Comparison of ENCODE assay signal across 8 mouse cellular contexts in the genomic region with DNA sequence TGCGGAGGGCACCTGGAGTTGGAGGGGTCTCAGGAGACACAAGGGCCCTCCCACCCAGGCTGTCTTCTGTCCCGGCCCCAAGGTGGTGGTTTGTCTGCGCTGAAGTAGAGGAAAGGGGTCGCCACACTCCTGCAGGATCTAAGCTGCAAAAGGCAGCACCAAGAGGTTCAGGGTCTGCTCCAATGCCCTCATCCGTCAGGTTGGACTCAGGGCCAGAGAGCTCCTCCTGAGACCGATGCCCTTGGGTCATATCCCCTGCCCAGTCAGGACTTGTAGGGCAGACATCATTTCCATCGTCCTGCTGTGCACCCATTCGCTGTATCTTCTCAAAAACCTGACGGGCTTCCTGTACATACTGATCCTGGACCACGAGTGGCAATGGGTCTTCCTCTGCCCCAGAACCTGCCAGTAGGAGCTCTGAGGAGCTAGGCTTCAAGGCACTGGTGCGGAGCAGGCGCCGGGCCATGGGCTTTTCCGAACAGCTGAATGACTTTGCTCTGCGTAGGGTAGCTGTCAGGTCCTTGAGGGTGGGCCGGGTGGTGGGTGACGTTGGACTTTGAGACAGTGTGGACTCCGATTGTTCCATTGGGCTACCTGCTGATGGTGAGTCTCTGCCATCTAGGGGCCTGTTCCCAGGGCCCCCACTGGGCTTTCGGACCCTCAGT. TPM values are rescaled to one million over a fixed set of nuclear protein-coding genes. Genes with fewer than 3 reads are reported as not detected.
DNase-seq lines count a peak whose midpoint lies in the region; ATAC-seq and TF ChIP-seq lines count a peak whose summit lies in the region.

No protein-coding gene starts in this region.

- no peaks in the 10 kb centered on the region for H3K27me3 ChIP-seq in lung, postnatal 0 days (replicated peaks; ENCODE audit: insufficient read depth, low read length)
- peaks cover 36% of the 10 kb centered on the region for H3K27me3 ChIP-seq in liver, embryonic 14.5 days (ENCODE audit: control insufficient read depth, insufficient read depth, low read length)
- H3K27me3 ChIP-seq in stomach, postnatal 0 days (ENCODE audit: control insufficient read depth, insufficient read depth, low read length), result no peaks in the 10 kb centered on the region

- no peak for ATAC-seq in lung, postnatal 0 days
- no peak for ATAC-seq in liver, embryonic 14.5 days (ENCODE audit: insufficient read depth)
- ATAC-seq in stomach, postnatal 0 days (ENCODE audit: low FRiP score, low TSS enrichment), result no peak

- TF ChIP-seq CTCF in gastrocnemius, adult 2 months (IDR thresholded peaks at IDR 0.05), result no peak
- no peak for TF ChIP-seq CTCF in lung, postnatal 0 days (IDR thresholded peaks at IDR 0.05)
- no peak for TF ChIP-seq CTCF in liver, embryonic 14.5 days (IDR thresholded peaks at IDR 0.05; ENCODE audit: low read depth)
- TF ChIP-seq CTCF in stomach, postnatal 0 days (IDR thresholded peaks at IDR 0.05; ENCODE audit: low read depth), result no peak

- H3K4me1 ChIP-seq in lung, postnatal 0 days (ENCODE audit: insufficient read depth, low read depth, low read length), result peaks cover 51% of the 10 kb centered on the region
- H3K4me1 ChIP-seq in liver, embryonic 14.5 days (replicated peaks; ENCODE audit: control insufficient read depth in 2 of 2, insufficient read depth in 2 of 2, low read length in 1 of 2), result peaks cover 0 to 4% of the 10 kb centered on the region in 2 experiments; a peak in 1 of 4 replicates
- H3K4me1 ChIP-seq in stomach, postnatal 0 days (replicated peaks; ENCODE audit: control insufficient read depth, insufficient read depth), result peaks cover 13% of the 10 kb centered on the region

- no peaks in the 10 kb centered on the region for H3K9me3 ChIP-seq in lung, postnatal 0 days (ENCODE audit: low read length)
- no peaks in the 10 kb centered on the region for H3K9me3 ChIP-seq in liver, embryonic 14.5 days (ENCODE audit: control insufficient read depth, low read length)
- H3K9me3 ChIP-seq in stomach, postnatal 0 days (ENCODE audit: control insufficient read depth, low read length), result no peaks in the 10 kb centered on the region

- peak overlapping the region; percentile 91 for H3K4me2 ChIP-seq in lung, postnatal 0 days (replicated peaks; ENCODE audit: low read depth, low read length)
- peak overlapping the region; percentile 70 for H3K4me2 ChIP-seq in liver, embryonic 14.5 days (ENCODE audit: low read depth)
- H3K4me2 ChIP-seq in stomach, postnatal 0 days (replicated peaks; ENCODE audit: low read depth), result peak overlapping the region; percentile 83

- no peak for TF ChIP-seq EP300 in lung, postnatal 0 days (IDR thresholded peaks at IDR 0.05)
- no peak for TF ChIP-seq EP300 in liver, embryonic 14.5 days (IDR thresholded peaks at IDR 0.05; ENCODE audit: low read depth)
- TF ChIP-seq EP300 in stomach, postnatal 0 days (optimal IDR thresholded peaks at IDR 0.05), result no peak

- DNase-seq in gastrocnemius, adult 2 months, result no peak
- no peak for DNase-seq in gastrocnemius, adult 8-10 months (ENCODE audit: low spot score in 2 of 2)
- DNase-seq in lung, postnatal 0 days (ENCODE audit: low spot score), result no peak
- no peak for DNase-seq in lung, postnatal 36 days
- no peak for DNase-seq in liver, embryonic 14.5 days (ENCODE audit: low read depth in 3 of 3, low spot score in 3 of 3)
- no peak for DNase-seq in stomach, postnatal 0 days (ENCODE audit: low spot score)
- DNase-seq in embryo, embryonic 11 days, result no peak
- DNase-seq in spleen, adult 18-20 months, result no peak

- H3K4me3 ChIP-seq in gastrocnemius, adult 2 months, result peak overlapping the region; percentile 73
- H3K4me3 ChIP-seq in lung, postnatal 0 days (ENCODE audit: low read depth, low read length), result peak overlapping the region; percentile 72
- H3K4me3 ChIP-seq in liver, embryonic 14.5 days (ENCODE audit: insufficient read depth in 1 of 2, low read depth in 2 of 2, low read length in 2 of 2), result peak overlapping the region; percentile 3 to 4; a peak in 1 of 4 replicates
- H3K4me3 ChIP-seq in stomach, postnatal 0 days (ENCODE audit: low read depth, low read length), result peak overlapping the region; percentile 70

- intact Hi-C loops in gastrocnemius, adult 2 months (cut with DNase I), result no loop called here

- WGBS in lung, postnatal 0 days, result 40% methylated on average over 19 of the region's 19 CpGs
- 74% methylated on average over 19 of the region's 19 CpGs for WGBS in liver, embryonic 14.5 days (ENCODE audit: insufficient replicate concordance)
- WGBS in stomach, postnatal 0 days, result 56% methylated on average over 19 of the region's 19 CpGs

- peak overlapping the region; percentile 96 for H3K27ac ChIP-seq in gastrocnemius, adult 2 months
- H3K27ac ChIP-seq in lung, postnatal 0 days (ENCODE audit: low read length), result peak overlapping the region; percentile 96
- no peak overlapping the region for H3K27ac ChIP-seq in liver, embryonic 14.5 days
- H3K27ac ChIP-seq in stomach, postnatal 0 days (replicated peaks), result no peak overlapping the region; the same call in 1 of the 2 replicates

- peak overlapping the region; percentile 80 for H3K9ac ChIP-seq in lung, postnatal 0 days (replicated peaks; ENCODE audit: low read depth)
- H3K9ac ChIP-seq in liver, embryonic 14.5 days (replicated peaks), result no peak overlapping the region
- peak overlapping the region; percentile 90 for H3K9ac ChIP-seq in stomach, postnatal 0 days (ENCODE audit: low read length)

- no peaks in the 10 kb centered on the region for H3K36me3 ChIP-seq in lung, postnatal 0 days (ENCODE audit: insufficient read depth, low read length)
- no peaks in the 10 kb centered on the region for H3K36me3 ChIP-seq in liver, embryonic 14.5 days (replicated peaks; ENCODE audit: control insufficient read depth, insufficient read depth, low read depth)
- H3K36me3 ChIP-seq in stomach, postnatal 0 days (ENCODE audit: control insufficient read depth, insufficient read depth, low read length), result no peaks in the 10 kb centered on the region; the same call in 1 of the 2 replicates

RNA-seq across cellular contexts. Expression of a gene that starts 2.1 kb away (rescaled TPM):
- total RNA-seq in gastrocnemius, adult 2 months (2021), result 10 to 100 TPM; 20.9 to 33.3 TPM
- total RNA-seq in gastrocnemius, adult 8-10 months (2022), result 10 to 100 TPM; 33.5 to 44.3 (median 38.1) TPM
- polyA plus RNA-seq in lung, postnatal 0 days (2015; fragmentation: Nextera tagmentation; extraction: Ambion mirVana), result 5.8 and 7.0 TPM in 2 replicates
- polyA plus RNA-seq in liver, embryonic 14.5 days (2012; rRNA removed), result 1.7 and 2.0 TPM in 2 replicates
- polyA plus RNA-seq in liver, embryonic 14.5 days (2014; fragmentation: Nextera tagmentation; extraction: Ambion mirVana), result 0.70 and 0.72 TPM in 2 replicates
- polyA plus RNA-seq in stomach, postnatal 0 days (2015; fragmentation: Nextera tagmentation; extraction: Ambion mirVana), result 2.2 and 2.7 TPM in 2 replicates

RNA-seq across cellular contexts. Expression of a gene that starts 44.7 kb away (rescaled TPM):
- total RNA-seq in gastrocnemius, adult 2 months (2021), result 1 to 10 TPM in 1 of 2 experiments, under 1 TPM in 1; 0.82 to 1.4 TPM
- total RNA-seq in gastrocnemius, adult 8-10 months (2022), result 1 to 10 TPM in 2 of 4 experiments, under 1 TPM in 2; 0.53 to 1.2 (median 0.94) TPM
- polyA plus RNA-seq in lung, postnatal 0 days (2015; fragmentation: Nextera tagmentation; extraction: Ambion mirVana), result 9.9 and 11.2 TPM in 2 replicates
- polyA plus RNA-seq in liver, embryonic 14.5 days (2012; rRNA removed), result 2.0 and 2.9 TPM in 2 replicates
- polyA plus RNA-seq in liver, embryonic 14.5 days (2014; fragmentation: Nextera tagmentation; extraction: Ambion mirVana), result 2.9 TPM in 2 replicates
- 6.1 and 6.4 TPM in 2 replicates for polyA plus RNA-seq in stomach, postnatal 0 days (2015; fragmentation: Nextera tagmentation; extraction: Ambion mirVana)

Comparison
In these comparisons a context has a peak if more than half of its experiments do, and no peak if none do; other contexts are left out.
1. H3K27ac ChIP-seq: peak in gastrocnemius, adult 2 months (single experiment) and lung, postnatal 0 days (single experiment); none in liver, embryonic 14.5 days (single experiment) and stomach, postnatal 0 days (single experiment).
2. H3K4me3 ChIP-seq: peak in every context shown above with its lines; median percentile 73 in gastrocnemius, adult 2 months; 72 in lung, postnatal 0 days; 70 in stomach, postnatal 0 days; 4 in liver, embryonic 14.5 days.
3. Peak in every context shown above with its lines, with median percentiles within 50 percentile points of each other: H3K4me2 ChIP-seq.